Mouse (Mus musculus) cerebellum, postnatal 36 days (tissue): ENCODE measurements around the gene Fam71d.

Source experiments
- DNase-seq, 2 experiments: peaks; one replicate each; pipeline ENCODE4 v3.0.0; 2021 to 2022; ENCODE audit warnings: mixed read lengths in 2 of 2

Gene Fam71d

GRCm38 (mm10) chr12:78691325-78691724 lies at the start of gene Fam71d:
Gene Fam71d, plus strand, starts transcription at chr12:78691535.
- DNase-seq = no peak

GRCm38 (mm10) chr12:78643691-78644090 lies 47.6 kb upstream of the Fam71d start:
- no peak for DNase-seq

- DNase-seq = no peak
These were observed 46.1 kb upstream of the Fam71d start for GRCm38 (mm10) chr12:78645282-78645681.

- DNase-seq = no peak
These were observed 31.5 kb upstream of the Fam71d start for GRCm38 (mm10) chr12:78659718-78660304.

GRCm38 (mm10) chr12:78678101-78678806 lies 13.1 kb upstream of the Fam71d start:
- DNase-seq = no peak

GRCm38 (mm10) chr12:78678807-78679189 lies 12.5 kb upstream of the Fam71d start:
- DNase-seq = no peak

GRCm38 (mm10) chr12:78681048-78681447 lies 10.3 kb upstream of the Fam71d start:
- DNase-seq = no peak

- DNase-seq = no peak
These were observed 9.1 kb upstream of the Fam71d start for GRCm38 (mm10) chr12:78682279-78682678.

- no peak for DNase-seq
These were observed 5.6 kb upstream of the Fam71d start for GRCm38 (mm10) chr12:78685669-78686215.

- DNase-seq = no peak
These were observed 2.5 kb upstream of the Fam71d start for GRCm38 (mm10) chr12:78688876-78689275.

- DNase-seq = no peak
These were observed 1.9 kb downstream of the Fam71d start for GRCm38 (mm10) chr12:78693281-78693680.

GRCm38 (mm10) chr12:78717783-78718182 lies 26.4 kb downstream of the Fam71d start:
- no peak for DNase-seq

- no peak for DNase-seq
These were observed 36.4 kb downstream of the Fam71d start for GRCm38 (mm10) chr12:78727723-78728122.

GRCm38 (mm10) chr12:78739633-78740032 lies 48.3 kb downstream of the Fam71d start:
- no peak for DNase-seq

GRCm38 (mm10) chr12:78740289-78740688 lies 49.0 kb downstream of the Fam71d start:
- no peak for DNase-seq

- no peak for DNase-seq
These were observed 54.9 kb downstream of the Fam71d start for GRCm38 (mm10) chr12:78746226-78746625.

- DNase-seq = no peak
These were observed 56.1 kb downstream of the Fam71d start for GRCm38 (mm10) chr12:78747406-78747805.

GRCm38 (mm10) chr12:78748113-78748512 lies 56.8 kb downstream of the Fam71d start:
- DNase-seq = peak in 1 of 2 experiments; percentile 15

GRCm38 (mm10) chr12:78748557-78749377 lies 57.4 kb downstream of the Fam71d start, which contains the start of gene Mpp5:
Gene Mpp5, plus strand, starts transcription at chr12:78748907.
- DNase-seq = peak; percentile 88 to 95

- peak; percentile 49 to 53 for DNase-seq
These were observed 58.1 kb downstream of the Fam71d start for GRCm38 (mm10) chr12:78749378-78749801.

- no peak for DNase-seq
These were observed 70.6 kb downstream of the Fam71d start for GRCm38 (mm10) chr12:78761979-78762378.

GRCm38 (mm10) chr12:78769031-78769713 lies 77.8 kb downstream of the Fam71d start:
- no peak for DNase-seq

GRCm38 (mm10) chr12:78773211-78773610 lies 81.9 kb downstream of the Fam71d start:
- no peak for DNase-seq
